32 mouse cellular contexts compared by ENCODE assay signal in the genomic region with DNA sequence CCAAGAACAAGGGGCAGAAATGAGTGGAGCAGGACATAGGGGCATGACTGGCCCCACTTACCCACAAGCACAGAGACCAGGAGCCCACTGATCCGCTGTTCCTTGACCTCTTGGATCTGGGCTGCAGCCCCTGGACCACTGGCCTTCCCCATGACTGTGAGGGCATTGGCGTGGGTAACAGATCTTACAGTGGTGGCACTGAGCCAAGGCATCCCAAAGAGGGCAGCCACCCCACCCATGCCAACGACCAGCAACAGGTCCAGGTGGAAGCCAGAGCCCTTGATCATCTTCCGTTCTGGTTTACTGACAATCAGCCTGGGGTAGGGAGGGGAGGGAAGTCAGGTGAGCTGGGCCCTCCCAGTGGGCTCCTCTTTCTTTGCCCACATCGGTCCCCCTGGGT. TPM values are rescaled to one million over a fixed set of nuclear protein-coding genes. Genes with fewer than 3 reads are reported as not detected.
DNase-seq lines count a peak whose midpoint lies in the region; ATAC-seq lines count a peak whose summit lies in the region.
"Had no signal": no experiment of that assay in that cellular context is flagged by ENCODE, and none has a peak within 500 bp of the region (broad histone marks: within the 10 kb centered on the region; RNA-seq: fewer than 3 reads in every experiment).

No protein-coding gene starts in this region.

- H3K9me3 ChIP-seq in heart, embryonic 13.5 days, result no peaks in the 10 kb centered on the region
- H3K9me3 ChIP-seq in heart, embryonic 12.5 days (replicated peaks), result no peaks in the 10 kb centered on the region
- H3K9me3 ChIP-seq in liver, embryonic 12.5 days (replicated peaks), result no peaks in the 10 kb centered on the region
- no peaks in the 10 kb centered on the region for H3K9me3 ChIP-seq in liver, embryonic 16.5 days (replicated peaks; ENCODE audit: control insufficient read depth, low read length)
- H3K9me3 ChIP-seq: embryonic facial prominence, embryonic 12.5 days; forebrain, embryonic 12.5 days; hindbrain, embryonic 10.5 days; hindbrain, embryonic 15.5 days; kidney, embryonic 15.5 days; midbrain, embryonic 10.5 days; midbrain, embryonic 15.5 days; neural tube, embryonic 15.5 days had no signal

- peak overlapping the region; percentile 54 for H3K4me2 ChIP-seq in heart, embryonic 13.5 days
- no peak overlapping the region for H3K4me2 ChIP-seq in heart, embryonic 12.5 days
- peak overlapping the region; percentile 25; the same call in 1 of the 2 replicates for H3K4me2 ChIP-seq in liver, embryonic 12.5 days
- no peak overlapping the region for H3K4me2 ChIP-seq in liver, embryonic 16.5 days (ENCODE audit: low read depth, low read length)
- H3K4me2 ChIP-seq: embryonic facial prominence, embryonic 12.5 days; forebrain, embryonic 12.5 days; heart, embryonic 11.5 days; hindbrain, embryonic 15.5 days; kidney, embryonic 15.5 days; lung, embryonic 14.5 days; midbrain, embryonic 15.5 days; neural tube, embryonic 15.5 days had no signal

- no peaks in the 10 kb centered on the region for H3K4me1 ChIP-seq in heart, embryonic 13.5 days
- H3K4me1 ChIP-seq in heart, embryonic 12.5 days (replicated peaks), result no peaks in the 10 kb centered on the region
- peaks cover 63% of the 10 kb centered on the region for H3K4me1 ChIP-seq in liver, embryonic 12.5 days
- H3K4me1 ChIP-seq in liver, embryonic 16.5 days (ENCODE audit: control insufficient read depth, low read depth, low read length), result peaks cover 42% of the 10 kb centered on the region
- H3K4me1 ChIP-seq: embryonic facial prominence, embryonic 12.5 days; forebrain, embryonic 12.5 days; hindbrain, embryonic 15.5 days; midbrain, embryonic 10.5 days; midbrain, embryonic 15.5 days; neural tube, embryonic 15.5 days had no signal

- H3K36me3 ChIP-seq in heart, embryonic 13.5 days, result no peaks in the 10 kb centered on the region
- no peaks in the 10 kb centered on the region for H3K36me3 ChIP-seq in heart, embryonic 12.5 days
- H3K36me3 ChIP-seq in liver, embryonic 12.5 days, result peaks cover 88% of the 10 kb centered on the region
- H3K36me3 ChIP-seq in liver, embryonic 16.5 days (ENCODE audit: control insufficient read depth, insufficient read depth), result peaks cover 88% of the 10 kb centered on the region
- H3K36me3 ChIP-seq: embryonic facial prominence, embryonic 12.5 days; forebrain, embryonic 12.5 days; hindbrain, embryonic 10.5 days; hindbrain, embryonic 15.5 days; kidney, embryonic 15.5 days; midbrain, embryonic 10.5 days; midbrain, embryonic 15.5 days; neural tube, embryonic 15.5 days had no signal

- H3K9ac ChIP-seq in heart, embryonic 13.5 days, result no peak overlapping the region
- no peak overlapping the region for H3K9ac ChIP-seq in heart, embryonic 12.5 days
- peak overlapping the region; percentile 28; the same call in 1 of the 2 replicates for H3K9ac ChIP-seq in liver, embryonic 12.5 days
- no peak overlapping the region for H3K9ac ChIP-seq in liver, embryonic 16.5 days (ENCODE audit: low read depth, low read length)
- H3K9ac ChIP-seq: embryonic facial prominence, embryonic 12.5 days; forebrain, embryonic 12.5 days; hindbrain, embryonic 15.5 days; kidney, embryonic 15.5 days; lung, embryonic 14.5 days; midbrain, embryonic 15.5 days; neural tube, embryonic 15.5 days had no signal

- WGBS in heart, embryonic 13.5 days, result 52% methylated on average over 5 of the region's 5 CpGs
- 55% methylated on average over 5 of the region's 5 CpGs for WGBS in heart, embryonic 12.5 days
- WGBS in liver, embryonic 12.5 days (ENCODE audit: insufficient replicate concordance), result 52% methylated on average over 5 of the region's 5 CpGs
- WGBS in liver, embryonic 16.5 days (ENCODE audit: insufficient replicate concordance), result 65% methylated on average over 5 of the region's 5 CpGs

- intact Hi-C loops in gastrocnemius, postnatal 36 days (cut with DNase I), result no loop called here

- peak; percentile 49 to 51 for DNase-seq in cerebellum, postnatal 10 days
- DNase-seq in cerebellum, adult 9-11 months, result no peak
- DNase-seq in gastrocnemius, postnatal 36 days, result no peak
- DNase-seq: adrenal gland, postnatal 14 days; embryo, embryonic 11 days; gastrocnemius, postnatal 14 days; heart, adult 18-20 months; heart, postnatal 10 days; kidney, adult 11 months; kidney, postnatal 25 days; lung, embryonic 14.5 days; retina, postnatal 1 day; right cerebral cortex, postnatal 14 days had no signal

- peaks cover 55% of the 10 kb centered on the region for H3K27me3 ChIP-seq in heart, embryonic 13.5 days (replicated peaks)
- peaks cover 55% of the 10 kb centered on the region for H3K27me3 ChIP-seq in heart, embryonic 12.5 days (replicated peaks)
- H3K27me3 ChIP-seq in liver, embryonic 12.5 days (replicated peaks), result peaks cover 57% of the 10 kb centered on the region
- H3K27me3 ChIP-seq in liver, embryonic 16.5 days (ENCODE audit: control insufficient read depth, insufficient read depth, low read depth, low read length), result peaks cover 3% of the 10 kb centered on the region; the same call in 1 of the 2 replicates
- H3K27me3 ChIP-seq: hindbrain, embryonic 15.5 days; midbrain, embryonic 15.5 days had no signal

- ATAC-seq in heart, embryonic 13.5 days (ENCODE audit: extremely low read depth, insufficient number of reproducible peaks, low FRiP score, low TSS enrichment), result no peak
- no peak for ATAC-seq in heart, embryonic 12.5 days (ENCODE audit: insufficient number of reproducible peaks, low FRiP score)
- ATAC-seq in liver, embryonic 12.5 days, result no peak
- no peak for ATAC-seq in liver, embryonic 16.5 days (ENCODE audit: low read depth)
- ATAC-seq: CD4-positive, CD25-positive, alpha-beta regulatory T cell, adult 4 months; inflammation-experienced regulatory T-cells, adult 6 months; midbrain, embryonic 15.5 days had no signal

- no peak overlapping the region for H3K4me3 ChIP-seq in heart, embryonic 13.5 days
- H3K4me3 ChIP-seq in heart, embryonic 12.5 days, result no peak overlapping the region
- H3K4me3 ChIP-seq in liver, embryonic 12.5 days, result no peak overlapping the region
- no peak overlapping the region for H3K4me3 ChIP-seq in liver, embryonic 16.5 days (ENCODE audit: low read depth, low read length)
- H3K4me3 ChIP-seq: embryonic facial prominence, embryonic 12.5 days; forebrain, embryonic 12.5 days; hindbrain, embryonic 10.5 days; hindbrain, embryonic 15.5 days; kidney, embryonic 15.5 days; left cerebral cortex, adult 2 months; midbrain, embryonic 10.5 days; midbrain, embryonic 15.5 days; neural tube, embryonic 15.5 days had no signal

- no peak overlapping the region for H3K27ac ChIP-seq in heart, embryonic 13.5 days (replicated peaks)
- no peak overlapping the region for H3K27ac ChIP-seq in heart, embryonic 12.5 days (ENCODE audit: poor library complexity, severe bottlenecking)
- H3K27ac ChIP-seq in liver, embryonic 12.5 days, result peak overlapping the region; percentile 69
- peak overlapping the region; percentile 71 for H3K27ac ChIP-seq in liver, embryonic 16.5 days (ENCODE audit: low read length)
- H3K27ac ChIP-seq: embryonic facial prominence, embryonic 12.5 days; forebrain, embryonic 12.5 days; hindbrain, embryonic 10.5 days; hindbrain, embryonic 15.5 days; kidney, embryonic 15.5 days; left cerebral cortex, adult 2 months; midbrain, embryonic 10.5 days; midbrain, embryonic 15.5 days; neural tube, embryonic 15.5 days had no signal

RNA-seq across cellular contexts. Expression of a gene that starts 13.6 kb away (rescaled TPM):
- 47.2 and 59.5 TPM in 2 replicates for polyA plus RNA-seq in heart, embryonic 13.5 days (2015; fragmentation: Nextera tagmentation; extraction: Ambion mirVana)
- 114 and 116 TPM in 2 replicates for polyA plus RNA-seq in heart, embryonic 12.5 days (2016; fragmentation: Nextera tagmentation; extraction: Ambion mirVana)
- 913 and 972 TPM in 2 replicates for polyA plus RNA-seq in liver, embryonic 12.5 days (2016; fragmentation: Nextera tagmentation; extraction: Ambion mirVana)
- 1,073 and 1,144 TPM in 2 replicates for polyA plus RNA-seq in liver, embryonic 16.5 days (2015; fragmentation: Nextera tagmentation; extraction: Ambion mirVana)
- under 1 TPM in 1 of 2 experiments, not detected in 1; 0.31 TPM for total RNA-seq in gastrocnemius, postnatal 36 days (2021)
- polyA plus RNA-seq: CD4-positive, CD25-positive, alpha-beta regulatory T cell, adult 4 months; small intestine, adult 2 months; testis, adult 2 months had no signal

RNA-seq across cellular contexts. Expression of a gene that starts 32.8 kb away (rescaled TPM):
- polyA plus RNA-seq in heart, embryonic 13.5 days (2015; fragmentation: Nextera tagmentation; extraction: Ambion mirVana), result 51.1 and 53.1 TPM in 2 replicates
- 65.4 and 68.6 TPM in 2 replicates for polyA plus RNA-seq in heart, embryonic 12.5 days (2016; fragmentation: Nextera tagmentation; extraction: Ambion mirVana)
- 97.2 and 98.8 TPM in 2 replicates for polyA plus RNA-seq in liver, embryonic 12.5 days (2016; fragmentation: Nextera tagmentation; extraction: Ambion mirVana)
- 44.5 and 46.4 TPM in 2 replicates for polyA plus RNA-seq in liver, embryonic 16.5 days (2015; fragmentation: Nextera tagmentation; extraction: Ambion mirVana)
- 10 to 100 TPM; 29.1 to 37.7 TPM for total RNA-seq in gastrocnemius, postnatal 36 days (2021)

RNA-seq across cellular contexts. Expression of a gene that starts 40.8 kb away (rescaled TPM):
- 1.1 and 1.7 TPM in 2 replicates for polyA plus RNA-seq in heart, embryonic 13.5 days (2015; fragmentation: Nextera tagmentation; extraction: Ambion mirVana)
- 1.7 and 1.8 TPM in 2 replicates for polyA plus RNA-seq in heart, embryonic 12.5 days (2016; fragmentation: Nextera tagmentation; extraction: Ambion mirVana)
- 1.9 and 2.1 TPM in 2 replicates for polyA plus RNA-seq in liver, embryonic 12.5 days (2016; fragmentation: Nextera tagmentation; extraction: Ambion mirVana)
- polyA plus RNA-seq in liver, embryonic 16.5 days (2015; fragmentation: Nextera tagmentation; extraction: Ambion mirVana), result 2.1 and 2.2 TPM in 2 replicates
- total RNA-seq in gastrocnemius, postnatal 36 days (2021), result not detected
- total RNA-seq: megakaryocyte progenitor cell, adult 5-6 weeks had no signal

RNA-seq across cellular contexts. Expression of a gene that starts 55.4 kb away (rescaled TPM):
- 287 and 294 TPM in 2 replicates for polyA plus RNA-seq in heart, embryonic 13.5 days (2015; fragmentation: Nextera tagmentation; extraction: Ambion mirVana)
- 253 and 260 TPM in 2 replicates for polyA plus RNA-seq in heart, embryonic 12.5 days (2016; fragmentation: Nextera tagmentation; extraction: Ambion mirVana)
- 365 and 367 TPM in 2 replicates for polyA plus RNA-seq in liver, embryonic 12.5 days (2016; fragmentation: Nextera tagmentation; extraction: Ambion mirVana)
- polyA plus RNA-seq in liver, embryonic 16.5 days (2015; fragmentation: Nextera tagmentation; extraction: Ambion mirVana), result 454 and 500 TPM in 2 replicates
- total RNA-seq in gastrocnemius, postnatal 36 days (2021), result 10 to 100 TPM; 56.2 to 64.3 TPM

RNA-seq across cellular contexts. Expression of a gene that starts 55.9 kb away (rescaled TPM):
- 8.5 and 9.2 TPM in 2 replicates for polyA plus RNA-seq in heart, embryonic 13.5 days (2015; fragmentation: Nextera tagmentation; extraction: Ambion mirVana)
- 10.9 and 11.8 TPM in 2 replicates for polyA plus RNA-seq in heart, embryonic 12.5 days (2016; fragmentation: Nextera tagmentation; extraction: Ambion mirVana)
- polyA plus RNA-seq in liver, embryonic 12.5 days (2016; fragmentation: Nextera tagmentation; extraction: Ambion mirVana), result 7.3 and 7.5 TPM in 2 replicates
- polyA plus RNA-seq in liver, embryonic 16.5 days (2015; fragmentation: Nextera tagmentation; extraction: Ambion mirVana), result 3.0 and 3.2 TPM in 2 replicates
- total RNA-seq in gastrocnemius, postnatal 36 days (2021), result 10 to 100 TPM; 11.4 to 11.9 TPM

Comparison
In these comparisons a context has a peak if more than half of its experiments do, and no peak if none do; other contexts are left out.
1. DNase-seq: peak in cerebellum, postnatal 10 days (2 of 2); none in cerebellum, adult 9-11 months (single experiment) and gastrocnemius, postnatal 36 days (0 of 2).
2. H3K4me2 ChIP-seq: peak in heart, embryonic 13.5 days (single experiment) and liver, embryonic 12.5 days (single experiment); none in heart, embryonic 12.5 days (single experiment) and liver, embryonic 16.5 days (single experiment).
3. H3K27ac ChIP-seq: peak in liver, embryonic 12.5 days (single experiment) and liver, embryonic 16.5 days (single experiment); none in heart, embryonic 13.5 days (single experiment) and heart, embryonic 12.5 days (single experiment).